Comparison of ENCODE assay signal across 10 mouse cellular contexts in the genomic region with DNA sequence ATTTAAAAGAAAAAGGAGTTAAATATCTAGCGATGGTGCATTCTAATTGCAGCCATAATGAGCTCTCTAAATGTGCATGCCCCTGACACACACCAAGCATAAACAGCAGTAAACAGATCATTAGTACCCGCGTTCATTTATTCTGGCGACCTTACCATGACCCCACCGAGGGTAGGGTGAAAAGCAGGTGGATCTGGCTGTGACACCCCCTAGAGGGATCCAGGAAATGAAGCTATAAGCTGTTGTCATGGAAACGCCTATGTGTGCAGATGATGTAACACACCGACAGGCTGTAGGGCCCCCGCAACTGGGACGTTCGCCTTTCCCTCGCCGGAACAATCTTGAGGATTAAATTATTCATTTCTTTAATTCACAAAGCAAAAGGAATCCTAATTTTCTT. TPM values are rescaled to one million over a fixed set of nuclear protein-coding genes. Genes with fewer than 3 reads are reported as not detected.
A peak's percentile ranks its signal among the peaks of the same experiment; 100 is the strongest.
DNase-seq lines count a peak whose midpoint lies in the region; ATAC-seq and TF ChIP-seq lines count a peak whose summit lies in the region.
"Had no signal": no experiment of that assay in that cellular context is flagged by ENCODE, and none has a peak within 500 bp of the region (broad histone marks: within the 10 kb centered on the region; RNA-seq: fewer than 3 reads in every experiment).

No protein-coding gene starts in this region.

- peak; percentile 69; the same call in 1 of the 2 replicates for ATAC-seq in forebrain, embryonic 13.5 days
- ATAC-seq in limb, embryonic 14.5 days (ENCODE audit: low FRiP score, low read depth) = no peak

- no peaks in the 10 kb centered on the region for H3K36me3 ChIP-seq in forebrain, embryonic 13.5 days (ENCODE audit: poor library complexity, severe bottlenecking)
- H3K36me3 ChIP-seq in limb, embryonic 14.5 days (ENCODE audit: control insufficient read depth, insufficient read depth, low read length) = no peaks in the 10 kb centered on the region
- H3K36me3 ChIP-seq: G1E had no signal

- no peaks in the 10 kb centered on the region for H3K9me3 ChIP-seq in forebrain, embryonic 13.5 days (replicated peaks)
- no peaks in the 10 kb centered on the region for H3K9me3 ChIP-seq in limb, embryonic 14.5 days (ENCODE audit: control insufficient read depth, low read length)
- H3K9me3 ChIP-seq: G1E had no signal

- WGBS in forebrain, embryonic 13.5 days = 4% methylated on average over 12 of the region's 12 CpGs
- WGBS in limb, embryonic 14.5 days = 9% methylated on average over 12 of the region's 12 CpGs

- peaks cover 41% of the 10 kb centered on the region for H3K4me1 ChIP-seq in forebrain, embryonic 13.5 days
- peaks cover 6% of the 10 kb centered on the region; the same call in 1 of the 2 replicates for H3K4me1 ChIP-seq in limb, embryonic 14.5 days (ENCODE audit: control insufficient read depth, insufficient read depth, low read length)

- peak overlapping the region; percentile 25; the same call in 1 of the 2 replicates for H3K27ac ChIP-seq in forebrain, embryonic 13.5 days
- no peak overlapping the region for H3K27ac ChIP-seq in limb, embryonic 14.5 days (replicated peaks; ENCODE audit: low read depth, low read length)

- TF ChIP-seq POLR2A in limb, embryonic 14.5 days (IDR thresholded peaks at IDR 0.05; ENCODE audit: borderline replicate concordance, extremely low read depth, insufficient read depth, insufficient read length) = no peak

- H3K4me2 ChIP-seq in forebrain, embryonic 13.5 days = peak overlapping the region; percentile 54
- no peak overlapping the region for H3K4me2 ChIP-seq in limb, embryonic 14.5 days (replicated peaks; ENCODE audit: low read depth, low read length, severe bottlenecking)

- peaks cover 67% of the 10 kb centered on the region for H3K27me3 ChIP-seq in forebrain, embryonic 13.5 days
- peaks cover 45% of the 10 kb centered on the region for H3K27me3 ChIP-seq in limb, embryonic 14.5 days (ENCODE audit: control insufficient read depth, insufficient read depth, low read length)

- H3K9ac ChIP-seq in forebrain, embryonic 13.5 days = no peak overlapping the region
- no peak overlapping the region for H3K9ac ChIP-seq in limb, embryonic 14.5 days (ENCODE audit: low read depth, low read length, severe bottlenecking)

- intact Hi-C loops in gastrocnemius, postnatal 14 days (cut with DNase I; ENCODE audit: low total_unique reads) = no loop called here

- DNase-seq in layer of hippocampus, adult 9-11 months = peak; percentile 56
- no peak for DNase-seq in layer of hippocampus, postnatal 25 days (ENCODE audit: extremely low spot score in 1 of 2, low spot score in 1 of 2)
- peak; percentile 52 for DNase-seq in limb, embryonic 14.5 days (ENCODE audit: low spot score)
- DNase-seq in right cerebral cortex, postnatal 10 days (ENCODE audit: low spot score in 2 of 2) = peak; percentile 41 to 60
- DNase-seq in spleen, postnatal 14 days (ENCODE audit: low spot score in 2 of 2) = no peak
- DNase-seq in gastrocnemius, postnatal 14 days = no peak
- DNase-seq in cerebellum, postnatal 14 days = no peak
- DNase-seq: heart, postnatal 36 days had no signal

- H3K4me3 ChIP-seq in forebrain, embryonic 13.5 days = peak overlapping the region; percentile 21
- no peak overlapping the region for H3K4me3 ChIP-seq in limb, embryonic 14.5 days (replicated peaks; ENCODE audit: low read length)

RNA-seq across cellular contexts. Expression of a gene that starts 35.4 kb away (rescaled TPM):
- total RNA-seq in layer of hippocampus, postnatal 25 days (2021) = 10 to 100 TPM; 40.9 to 49.4 TPM
- 36.2 and 43.0 TPM in 2 replicates for polyA plus RNA-seq in forebrain, embryonic 13.5 days (2015; fragmentation: Nextera tagmentation; extraction: Ambion mirVana)
- 28.3 and 28.7 TPM in 2 replicates for polyA plus RNA-seq in limb, embryonic 14.5 days (2012; rRNA removed)
- 11.9 and 13.3 TPM in 2 replicates for polyA plus RNA-seq in limb, embryonic 14.5 days (2014; fragmentation: Nextera tagmentation; extraction: Ambion mirVana)
- total RNA-seq in gastrocnemius, postnatal 14 days (2021) = 10 to 100 TPM in 1 of 2 experiments, 1 to 10 TPM in 1; 7.7 to 11.0 TPM

RNA-seq across cellular contexts. Expression of a gene that starts 46.9 kb away (rescaled TPM):
- 10 to 100 TPM; 49.4 to 52.0 TPM for total RNA-seq in layer of hippocampus, postnatal 25 days (2021)
- polyA plus RNA-seq in forebrain, embryonic 13.5 days (2015; fragmentation: Nextera tagmentation; extraction: Ambion mirVana) = 156 and 175 TPM in 2 replicates
- polyA plus RNA-seq in limb, embryonic 14.5 days (2012; rRNA removed) = 68.4 and 98.9 TPM in 2 replicates
- 87.8 and 98.5 TPM in 2 replicates for polyA plus RNA-seq in limb, embryonic 14.5 days (2014; fragmentation: Nextera tagmentation; extraction: Ambion mirVana)
- 10 to 100 TPM; 36.4 to 37.5 TPM for total RNA-seq in gastrocnemius, postnatal 14 days (2021)

Comparison
In these comparisons a context has a peak if more than half of its experiments do, and no peak if none do; other contexts are left out.
1. DNase-seq: peak in layer of hippocampus, adult 9-11 months (single experiment), limb, embryonic 14.5 days (single experiment) and right cerebral cortex, postnatal 10 days (2 of 2); none in layer of hippocampus, postnatal 25 days (0 of 2), spleen, postnatal 14 days (0 of 2), gastrocnemius, postnatal 14 days (single experiment) and cerebellum, postnatal 14 days (0 of 2).